Mouse (Mus musculus) ZHBTc4 (cell line): ENCODE results near the gene Inhbb.

Experiments used
- DNase-seq: peaks from one replicate; pipeline ENCODE4 v3.0.0-alpha.2; 2011; ENCODE audit warnings: low read depth, low spot score

Gene Inhbb

GRCm38 (mm10) chr1:119383916-119384315 lies 38.1 kb downstream of the Inhbb start:
- no peak for DNase-seq

GRCm38 (mm10) chr1:119380609-119381008 lies 41.4 kb downstream of the Inhbb start:
- DNase-seq: no peak

- no peak for DNase-seq
These were observed 46.7 kb downstream of the Inhbb start for GRCm38 (mm10) chr1:119375376-119375775.

GRCm38 (mm10) chr1:119367546-119367945 lies 54.5 kb downstream of the Inhbb start:
- DNase-seq: no peak

- DNase-seq: no peak
These were observed 55.7 kb downstream of the Inhbb start for GRCm38 (mm10) chr1:119366315-119366714.
